ENCODE assay signal across 17 mouse cellular contexts in genomic region chr7:91767648-91768047, GRCm38 (mm10).
DNase-seq lines count a peak whose midpoint lies in the region; TF ChIP-seq lines count a peak whose summit lies in the region.
"Had no signal": no experiment of that assay in that cellular context is flagged by ENCODE, and none has a peak within 500 bp of the region (broad histone marks: within the 10 kb centered on the region; RNA-seq: fewer than 3 reads in every experiment).

No protein-coding gene starts in this region.

- no peak overlapping the region for H3K9ac ChIP-seq in CH12.LX (ENCODE audit: insufficient read depth, low read depth)

- no peak overlapping the region for H3K27ac ChIP-seq in CH12.LX (ENCODE audit: insufficient read depth, low read depth)

- TF ChIP-seq POLR2A in CH12.LX (IDR thresholded peaks at IDR 0.05; ENCODE audit: low read depth, low read length) = no peak

- TF ChIP-seq RAD21 in CH12.LX (IDR thresholded peaks at IDR 0.05; ENCODE audit: low read depth, low read length) = no peak

- H3K27me3 ChIP-seq in CH12.LX (replicated peaks) = no peaks in the 10 kb centered on the region

- TF ChIP-seq EP300 in CH12.LX (IDR thresholded peaks at IDR 0.05; ENCODE audit: low read length) = no peak; the same call in 1 of the 2 replicates

- H3K36me3 ChIP-seq in CH12.LX (replicated peaks in 1 of 2; ENCODE audit: control insufficient read depth in 1 of 2, insufficient read depth in 1 of 2, low read length in 1 of 2) = no peaks in the 10 kb centered on the region
- H3K36me3 ChIP-seq: G1E had no signal

- no peaks in the 10 kb centered on the region for H3K79me2 ChIP-seq in CH12.LX (replicated peaks; ENCODE audit: control insufficient read depth, extremely low read depth, insufficient read depth, poor library complexity, severe bottlenecking)

- in situ Hi-C loops in CH12.LX (cut with MboI; ENCODE audit: low pct_ligation_motif_present, low pct_unique_long_range_greater_than_20kb, low sequenced_read_pairs) = no loop called here

- no peak overlapping the region for H3K4me3 ChIP-seq in CH12.LX (replicated peaks in 1 of 3; ENCODE audit: low read depth in 2 of 3, low read length in 2 of 3, poor library complexity in 1 of 3)

- no peak for TF ChIP-seq CTCF in CH12.LX (conservative IDR thresholded peaks at IDR 0.05 in 1 of 2, IDR thresholded peaks at IDR 0.05 in 1 of 2; ENCODE audit: low read depth in 2 of 2, low read length in 2 of 2)

- no peaks in the 10 kb centered on the region for H3K9me3 ChIP-seq in CH12.LX (replicated peaks; ENCODE audit: low read length)
- H3K9me3 ChIP-seq: G1E had no signal

- H3K4me2 ChIP-seq in CH12.LX (ENCODE audit: insufficient read depth, low read depth, poor library complexity, severe bottlenecking) = no peak overlapping the region

- H3K4me1 ChIP-seq in CH12.LX (ENCODE audit: control insufficient read depth in 1 of 2, insufficient read depth in 2 of 2) = peaks cover 0 to 4% of the 10 kb centered on the region in 2 experiments; a peak in 1 of 4 replicates

- dilution Hi-C loops in CH12.LX (cut with MboI; ENCODE audit: extremely low pct_ligation_motif_present, extremely low pct_unique_long_range_greater_than_20kb, low sequenced_read_pairs) = no loop called here

- DNase-seq in 3T3-L1 (ENCODE audit: low read depth, low spot score) (peak; percentile 26), CH12.LX (ENCODE audit: extremely low read depth) (peak; percentile 56)
- DNase-seq in frontal cortex, adult 2 months (ENCODE audit: extremely low spot score in 1 of 2, low spot score in 1 of 2) = no peak
- DNase-seq in layer of hippocampus, postnatal 36 days = no peak
- DNase-seq: adrenal gland, adult 2 months; adrenal gland, adult 8-10 months; adrenal gland, postnatal 10 days; adrenal gland, postnatal 14 days; adrenal gland, postnatal 25 days; adrenal gland, postnatal 36 days; B cell, adult 2 months; cerebellum, adult 11 months; cerebellum, adult 11-12 months; cerebellum, adult 18-20 months; cerebellum, adult 2 months; cerebellum, adult 8-10 months had no signal

TF ChIP-seq in CH12.LX, 34 proteins besides CTCF, POLR2A, EP300 and RAD21:
- TF ChIP-seq HCFC1 (IDR thresholded peaks at IDR 0.05; ENCODE audit: low read depth, low read length) (no peak), GABPA (IDR thresholded peaks at IDR 0.05; ENCODE audit: insufficient replicate concordance, low read depth, low read length) (no peak), MYC (IDR thresholded peaks at IDR 0.05; ENCODE audit: low read depth, low read length) (no peak), USF2 (conservative IDR thresholded peaks at IDR 0.05; ENCODE audit: low read depth, low read length) (no peak), ELF1 (IDR thresholded peaks at IDR 0.05; ENCODE audit: low read depth, low read length) (no peak), BHLHE40 (IDR thresholded peaks at IDR 0.05; ENCODE audit: low read depth, low read length) (peak; percentile 56), MAZ (IDR thresholded peaks at IDR 0.05; ENCODE audit: low read depth, low read length) (no peak), KAT2A (IDR thresholded peaks at IDR 0.05; ENCODE audit: insufficient replicate concordance, low read length) (no peak), MAFK (IDR thresholded peaks at IDR 0.05; ENCODE audit: insufficient replicate concordance, low read length) (0 out of 2 replicates have a peak, but pooled peaks have one; percentile 59), MAX (IDR thresholded peaks at IDR 0.05; ENCODE audit: low read length) (no peak), RCOR1 (conservative IDR thresholded peaks at IDR 0.05; ENCODE audit: low read depth, low read length) (no peak), ETS1 (conservative IDR thresholded peaks at IDR 0.05; ENCODE audit: low read depth, low read length) (peak; percentile 53; the same call in 1 of the 2 replicates), MXI1 (IDR thresholded peaks at IDR 0.05; ENCODE audit: low read depth, low read length) (no peak), ZNF384 (IDR thresholded peaks at IDR 0.05; ENCODE audit: low read depth, low read length) (peak; percentile 86), IRF4 (IDR thresholded peaks at IDR 0.05; ENCODE audit: low read depth, low read length) (no peak), ZKSCAN1 (IDR thresholded peaks at IDR 0.05; ENCODE audit: borderline replicate concordance, low read depth, low read length) (no peak), SMC3 (IDR thresholded peaks at IDR 0.05; ENCODE audit: low read depth, low read length) (no peak), PAX5 (IDR thresholded peaks at IDR 0.05; ENCODE audit: low read length) (no peak), POLR2AphosphoS2 (IDR thresholded peaks at IDR 0.05; ENCODE audit: low read depth, low read length) (no peak), NRF1 (IDR thresholded peaks at IDR 0.05; ENCODE audit: low read depth, low read length) (no peak), JUN (IDR thresholded peaks at IDR 0.05; ENCODE audit: insufficient read depth, low read depth, low read length) (no peak), CHD2 (IDR thresholded peaks at IDR 0.05; ENCODE audit: low read length) (no peak), ZMIZ1 (IDR thresholded peaks at IDR 0.05; ENCODE audit: low read depth, low read length) (no peak), ZC3H11A (IDR thresholded peaks at IDR 0.05; ENCODE audit: low read depth, low read length) (no peak), JUND (conservative IDR thresholded peaks at IDR 0.05; ENCODE audit: low read depth, low read length) (no peak)

Comparison
In these comparisons a context has a peak if more than half of its experiments do, and no peak if none do; other contexts are left out.
1. DNase-seq: peak in 3T3-L1 (single experiment) and CH12.LX (single experiment); none in frontal cortex, adult 2 months (0 of 2) and layer of hippocampus, postnatal 36 days (0 of 2).